Mouse (Mus musculus): Measurements from ENCODE around the gene Dennd2d. TPM values are rescaled to one million over a fixed set of nuclear protein-coding genes. Genes with fewer than 3 reads are reported as not detected.

The Dennd2d gene
- under 1 TPM; 0.30 to 0.76 TPM for total RNA-seq (2021)
- long read RNA-seq, partial matches to known transcripts, result 0 of 1 reads
- long read RNA-seq, other reads (novel, unspliced or antisense), result 1 of 1 reads

- DNase-seq (ENCODE audit: low spot score in 2 of 2), result no peak
Measured at GRCm38 (mm10) chr3:106482281-106483081, at the start of gene Dennd2d. Gene Dennd2d (plus strand): TSS chr3:106482405.

- peak; percentile 7 to 69 for DNase-seq (ENCODE audit: low spot score in 2 of 2)
Measured at GRCm38 (mm10) chr3:106448571-106448970, 33.6 kb upstream of the Dennd2d start.

- DNase-seq (ENCODE audit: low spot score in 2 of 2), result no peak
Measured at GRCm38 (mm10) chr3:106448995-106449394, 33.2 kb upstream of the Dennd2d start.

GRCm38 (mm10) chr3:106449567-106449966 lies 32.6 kb upstream of the Dennd2d start:
- no peak for DNase-seq (ENCODE audit: low spot score in 2 of 2)

GRCm38 (mm10) chr3:106452616-106453015 lies 29.6 kb upstream of the Dennd2d start:
- DNase-seq (ENCODE audit: low spot score in 2 of 2), result no peak

- DNase-seq (ENCODE audit: low spot score in 2 of 2), result no peak
Measured at GRCm38 (mm10) chr3:106457298-106457869, 24.8 kb upstream of the Dennd2d start.

GRCm38 (mm10) chr3:106462059-106462470 lies 20.1 kb upstream of the Dennd2d start:
- no peak for DNase-seq (ENCODE audit: low spot score in 2 of 2)

- no peak for DNase-seq (ENCODE audit: low spot score in 2 of 2)
Measured at GRCm38 (mm10) chr3:106462493-106462892, 19.7 kb upstream of the Dennd2d start.

- no peak for DNase-seq (ENCODE audit: low spot score in 2 of 2)
Measured at GRCm38 (mm10) chr3:106464750-106465149, 17.5 kb upstream of the Dennd2d start.

- no peak for DNase-seq (ENCODE audit: low spot score in 2 of 2)
Measured at GRCm38 (mm10) chr3:106474210-106474609, 8.0 kb upstream of the Dennd2d start.

- no peak for DNase-seq (ENCODE audit: low spot score in 2 of 2)
Measured at GRCm38 (mm10) chr3:106476863-106477262, 5.3 kb upstream of the Dennd2d start.

- DNase-seq (ENCODE audit: low spot score in 2 of 2), result no peak
Measured at GRCm38 (mm10) chr3:106483297-106483696, 1.1 kb downstream of the Dennd2d start.

GRCm38 (mm10) chr3:106483796-106484405 lies 1.7 kb downstream of the Dennd2d start:
- no peak for DNase-seq (ENCODE audit: low spot score in 2 of 2)

- DNase-seq (ENCODE audit: low spot score in 2 of 2), result no peak
Measured at GRCm38 (mm10) chr3:106484861-106485260, 2.7 kb downstream of the Dennd2d start.

GRCm38 (mm10) chr3:106485810-106486209 lies 3.6 kb downstream of the Dennd2d start:
- DNase-seq (ENCODE audit: low spot score in 2 of 2), result no peak

- DNase-seq (ENCODE audit: low spot score in 2 of 2), result no peak
Measured at GRCm38 (mm10) chr3:106487551-106487950, 5.3 kb downstream of the Dennd2d start.

GRCm38 (mm10) chr3:106490239-106490638 lies 8.0 kb downstream of the Dennd2d start:
- no peak for DNase-seq (ENCODE audit: low spot score in 2 of 2)

GRCm38 (mm10) chr3:106492723-106493122 lies 10.5 kb downstream of the Dennd2d start:
- DNase-seq (ENCODE audit: low spot score in 2 of 2), result no peak

- DNase-seq (ENCODE audit: low spot score in 2 of 2), result no peak
Measured at GRCm38 (mm10) chr3:106493202-106493601, 11.0 kb downstream of the Dennd2d start.

GRCm38 (mm10) chr3:106493882-106494281 lies 11.7 kb downstream of the Dennd2d start:
- DNase-seq (ENCODE audit: low spot score in 2 of 2), result no peak

GRCm38 (mm10) chr3:106494417-106494950 lies 12.3 kb downstream of the Dennd2d start:
- no peak for DNase-seq (ENCODE audit: low spot score in 2 of 2)
